Mouse (Mus musculus): ENCODE data around the gene Smoc2.

The Smoc2 gene

DNA sequence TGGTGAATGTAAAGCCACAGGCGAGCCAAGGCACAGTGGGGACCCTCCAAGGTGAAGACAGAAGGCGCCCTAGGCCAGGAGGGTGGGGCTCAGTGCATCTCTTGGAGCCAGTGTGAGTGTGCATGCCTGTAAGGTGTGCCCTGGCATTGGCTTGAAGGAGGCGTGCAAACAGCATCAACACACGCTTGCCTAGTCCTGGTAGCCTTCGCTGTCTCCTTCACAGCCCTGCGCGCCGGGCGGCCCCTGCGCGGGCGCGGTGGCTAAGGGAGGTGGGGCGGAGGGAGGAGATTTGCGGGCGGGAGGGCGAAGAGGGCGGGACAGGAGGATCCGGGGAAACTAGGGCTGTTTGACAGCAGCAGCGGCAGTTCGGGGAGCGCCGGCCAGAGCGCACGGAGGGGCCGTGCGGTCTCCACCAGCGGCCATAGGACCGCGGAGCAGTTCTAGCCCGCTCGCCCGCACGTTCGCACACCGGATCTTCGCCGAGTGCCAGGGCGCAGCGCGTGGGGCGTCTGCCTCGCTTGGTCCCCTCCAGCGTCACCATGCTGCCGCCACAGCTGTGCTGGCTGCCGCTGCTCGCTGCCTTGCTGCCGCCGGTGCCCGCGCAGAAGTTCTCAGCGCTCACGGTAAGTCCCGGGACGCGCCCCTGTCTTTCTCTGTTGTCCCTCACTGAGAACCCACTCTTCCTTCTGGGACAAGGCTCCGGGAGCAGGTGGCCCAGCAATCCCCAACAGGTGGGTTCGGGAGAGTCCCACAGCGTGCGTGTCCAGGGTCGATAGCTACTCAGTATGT lies at the start of gene Smoc2:
Smoc2 (plus strand) TSS at position 330 of the 789 bp plus-strand sequence.
- no peak for DNase-seq (ENCODE audit: low read depth)

DNA sequence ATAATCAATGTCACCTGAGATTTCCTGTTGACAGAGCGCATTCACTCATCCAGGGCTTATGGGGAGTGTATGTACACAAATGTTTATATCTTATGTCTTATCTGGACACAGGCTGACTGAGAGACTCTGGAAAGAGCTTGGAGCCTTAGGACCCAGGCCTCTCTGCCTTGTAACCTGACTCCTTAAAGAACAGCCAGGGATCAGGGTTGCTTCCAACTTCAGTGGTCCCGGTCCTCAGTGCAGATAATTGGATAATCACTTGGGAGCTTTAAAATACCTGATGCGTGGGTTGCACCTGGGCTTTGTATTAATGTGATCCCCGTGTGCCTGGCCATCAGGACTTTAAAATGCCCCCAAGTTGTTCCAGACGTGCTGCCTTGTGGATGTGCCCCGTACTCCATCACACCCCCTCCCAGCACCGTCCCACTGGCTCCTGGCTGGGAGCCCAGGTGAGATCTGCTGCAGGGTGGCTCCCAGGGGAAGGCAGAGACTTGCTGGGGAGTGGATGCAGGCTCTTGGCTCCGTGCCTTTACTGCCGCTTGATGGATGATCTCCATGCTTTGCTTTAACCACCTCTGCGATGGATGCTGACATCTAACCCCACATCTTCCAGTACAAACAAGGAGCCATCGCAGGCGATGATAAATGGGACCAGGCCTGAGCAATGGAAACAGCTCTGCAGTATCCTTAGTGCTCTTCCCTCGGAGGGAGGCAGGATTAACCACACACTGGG lies 48.4 kb upstream of the Smoc2 start:
- DNase-seq (ENCODE audit: low read depth) = no peak

- peak; percentile 1 for DNase-seq (ENCODE audit: low read depth)
These were observed 46.7 kb upstream of the Smoc2 start for GRCm38 (mm10) chr17:14232629-14233028.

GRCm38 (mm10) chr17:14233658-14234057 lies 45.6 kb upstream of the Smoc2 start:
- DNase-seq (ENCODE audit: low read depth) = no peak

DNA sequence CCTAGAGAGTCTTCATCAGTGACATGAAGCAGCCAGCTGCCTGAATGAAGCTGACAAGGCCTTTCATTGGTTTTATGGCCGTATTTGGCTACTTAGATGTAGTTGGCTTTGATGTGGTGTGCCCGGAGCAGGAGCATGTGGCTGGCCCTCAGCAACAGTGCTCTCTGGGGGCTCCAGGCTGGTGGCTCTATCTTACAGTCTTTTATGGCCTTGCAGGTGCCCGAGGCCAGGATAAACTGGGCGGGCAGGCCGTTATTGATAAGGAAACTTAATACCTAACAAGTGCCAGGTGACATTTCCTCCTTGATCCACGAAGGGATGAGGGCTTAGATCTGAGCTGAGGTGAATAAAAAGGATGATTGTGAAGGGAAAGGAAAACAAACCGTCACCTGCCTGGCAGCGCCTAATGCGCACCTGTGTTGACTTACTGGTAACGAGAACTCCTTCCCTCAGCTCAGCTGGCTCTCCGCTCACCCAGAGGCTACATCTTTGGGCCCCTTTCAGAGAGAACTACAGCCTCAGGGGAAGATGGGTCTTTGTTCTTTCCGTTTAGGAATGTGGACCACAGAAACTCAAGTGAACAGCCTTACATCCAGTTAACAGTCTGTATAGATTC lies 44.4 kb upstream of the Smoc2 start:
- DNase-seq (ENCODE audit: low read depth) = no peak

GRCm38 (mm10) chr17:14237134-14237533 lies 42.2 kb upstream of the Smoc2 start:
- DNase-seq (ENCODE audit: low read depth) = no peak

DNA sequence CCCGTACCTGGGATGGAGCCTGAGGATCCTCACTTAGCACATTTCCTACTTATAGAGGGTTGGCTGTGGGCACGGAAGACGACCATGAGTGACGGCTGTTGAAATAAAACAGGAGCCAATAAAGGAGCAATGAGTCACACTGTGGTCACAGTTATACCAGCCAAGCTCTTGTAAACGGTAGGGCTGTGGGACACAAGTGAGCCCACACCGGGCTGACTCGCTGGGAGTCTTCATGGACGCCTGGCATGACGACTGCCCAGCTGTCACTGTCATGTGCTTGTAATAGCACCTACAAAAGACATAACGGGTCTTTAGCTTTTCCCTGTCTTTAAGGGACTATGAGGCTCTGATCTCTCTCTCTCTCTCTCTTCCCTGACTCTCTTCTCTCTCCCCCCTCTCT lies 39.3 kb upstream of the Smoc2 start:
- no peak for DNase-seq (ENCODE audit: low read depth)

GRCm38 (mm10) chr17:14242634-14243033 lies 36.7 kb upstream of the Smoc2 start:
- no peak for DNase-seq (ENCODE audit: low read depth)

GRCm38 (mm10) chr17:14244195-14244965 lies 34.9 kb upstream of the Smoc2 start:
- no peak for DNase-seq (ENCODE audit: low read depth)

DNA sequence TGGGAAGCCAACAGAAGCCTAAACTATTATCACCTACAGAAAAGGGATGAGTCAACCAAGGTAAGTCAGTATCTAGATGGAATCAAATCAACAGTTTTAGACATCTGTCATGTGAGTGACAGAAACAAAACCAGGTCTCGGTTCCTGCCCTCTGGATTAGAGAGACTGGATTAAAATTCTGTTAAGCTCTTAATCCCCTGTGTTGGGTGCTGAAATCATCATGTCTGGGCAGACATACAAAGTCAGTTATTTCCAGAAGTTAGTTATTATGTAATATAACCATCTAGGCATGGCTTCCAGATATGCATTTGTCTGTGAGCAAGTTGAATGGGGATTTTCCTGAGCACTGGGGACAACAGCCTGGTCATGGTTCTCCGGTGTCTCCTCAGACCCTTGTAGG lies 33.0 kb upstream of the Smoc2 start:
- DNase-seq (ENCODE audit: low read depth) = no peak

DNA sequence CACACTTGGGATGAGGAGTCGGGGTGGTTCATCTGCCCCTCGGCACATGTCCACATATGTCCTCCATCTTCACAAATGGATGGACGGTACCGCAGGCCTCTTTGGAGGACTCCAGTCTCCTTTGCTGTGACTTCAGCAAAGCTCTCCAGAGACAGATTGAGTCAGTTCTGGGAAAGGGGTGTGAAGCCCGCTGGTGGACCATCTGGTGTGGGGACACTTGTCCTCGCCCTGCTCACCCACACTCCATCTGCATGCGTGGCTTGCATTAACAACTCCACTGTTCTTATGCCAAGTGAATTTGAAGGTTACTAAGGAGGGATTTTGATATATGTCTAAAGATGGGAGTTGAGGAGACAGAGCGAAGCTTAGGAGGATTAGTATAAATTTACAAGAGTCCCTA lies 31.4 kb upstream of the Smoc2 start:
- DNase-seq (ENCODE audit: low read depth) = no peak

GRCm38 (mm10) chr17:14249595-14249994 lies 29.7 kb upstream of the Smoc2 start:
- no peak for DNase-seq (ENCODE audit: low read depth)

GRCm38 (mm10) chr17:14250401-14250800 lies 28.9 kb upstream of the Smoc2 start:
- no peak for DNase-seq (ENCODE audit: low read depth)

DNA sequence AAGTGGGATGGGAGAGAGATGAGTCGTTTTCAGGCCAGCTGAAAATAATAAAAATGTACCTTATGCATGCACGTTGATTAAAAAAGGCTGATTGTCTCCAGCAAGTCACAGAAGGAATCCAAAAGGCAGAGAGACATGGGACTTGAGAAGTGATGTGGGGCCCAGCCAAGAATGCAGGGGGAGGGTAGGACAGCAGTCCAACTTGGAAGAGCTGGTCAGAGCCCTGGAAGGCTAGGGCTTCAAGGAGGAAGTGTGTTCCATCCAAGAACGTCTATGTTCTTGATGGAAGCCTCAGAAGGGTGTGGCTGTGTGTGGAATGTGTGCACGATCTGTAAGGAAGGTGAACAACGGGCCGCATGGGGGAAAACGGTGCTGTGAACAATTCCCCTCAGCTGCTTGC lies 26.9 kb upstream of the Smoc2 start:
- no peak for DNase-seq (ENCODE audit: low read depth)

GRCm38 (mm10) chr17:14254616-14255015 lies 24.7 kb upstream of the Smoc2 start:
- DNase-seq (ENCODE audit: low read depth) = no peak

GRCm38 (mm10) chr17:14257799-14258520 lies 21.3 kb upstream of the Smoc2 start:
- DNase-seq (ENCODE audit: low read depth) = no peak

DNA sequence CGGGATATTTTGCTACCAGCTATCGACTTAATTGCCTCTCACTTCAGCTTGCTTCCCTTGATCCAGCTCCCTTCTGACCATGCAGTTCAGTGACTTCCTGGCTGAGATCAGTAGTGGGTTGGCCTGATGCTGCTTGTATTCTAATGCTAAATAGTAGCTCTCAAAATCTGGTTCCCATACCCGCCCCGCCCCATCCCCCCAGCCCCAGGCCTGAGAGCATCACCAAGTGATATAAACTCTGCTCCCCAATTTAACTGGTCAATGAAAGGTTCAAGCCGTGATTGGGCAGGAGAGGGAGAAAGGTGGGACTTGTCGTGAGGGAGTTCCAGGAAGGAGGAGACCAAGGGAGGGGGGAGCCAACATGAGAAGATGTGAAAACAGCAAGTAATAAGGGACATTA lies 20.4 kb upstream of the Smoc2 start:
- no peak for DNase-seq (ENCODE audit: low read depth)

GRCm38 (mm10) chr17:14260966-14261365 lies 18.3 kb upstream of the Smoc2 start:
- DNase-seq (ENCODE audit: low read depth) = no peak

- no peak for DNase-seq (ENCODE audit: low read depth)
These were observed 17.1 kb upstream of the Smoc2 start for GRCm38 (mm10) chr17:14262217-14262616.

- no peak for DNase-seq (ENCODE audit: low read depth)
These were observed 11.3 kb upstream of the Smoc2 start for GRCm38 (mm10) chr17:14268001-14268400.

DNA sequence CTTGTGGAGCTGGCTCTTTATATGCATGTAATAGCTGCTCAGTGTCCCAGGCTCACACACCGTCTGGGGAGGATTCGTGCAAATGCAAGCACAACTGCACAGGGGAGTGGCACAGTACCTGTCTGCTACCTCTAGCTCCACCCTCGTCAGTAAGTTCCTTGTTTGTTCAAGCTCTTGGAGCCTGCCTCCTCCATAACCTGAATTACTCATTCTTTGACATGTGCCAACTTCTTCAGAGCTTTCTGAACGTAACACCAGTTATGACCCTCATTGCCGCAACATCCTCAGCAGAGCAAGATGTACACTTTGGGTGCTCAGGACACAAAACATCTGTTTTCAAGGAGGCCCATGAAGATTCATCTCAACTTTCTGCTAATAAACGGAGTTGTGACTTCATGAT lies 5.9 kb upstream of the Smoc2 start:
- DNase-seq (ENCODE audit: low read depth) = no peak

DNA sequence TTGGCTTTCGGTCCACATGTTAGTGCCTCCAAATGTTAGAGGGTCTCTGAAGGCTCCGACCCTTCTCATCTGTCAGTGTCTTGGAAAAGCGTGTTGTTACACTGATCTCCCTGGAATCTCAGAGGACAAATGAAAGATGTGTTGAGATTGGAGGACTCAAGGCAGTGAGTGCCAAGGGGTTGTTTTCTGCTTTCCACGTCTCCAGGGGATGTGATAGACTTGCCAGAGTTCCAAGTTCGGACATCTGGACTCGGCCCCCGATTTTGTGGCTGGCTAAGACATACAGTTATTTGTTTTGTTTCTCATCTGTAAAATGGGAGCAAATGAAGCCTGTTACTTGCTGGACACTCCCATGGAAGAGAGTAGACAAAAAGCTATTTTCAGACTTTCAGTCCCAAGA lies 2.0 kb upstream of the Smoc2 start:
- no peak for DNase-seq (ENCODE audit: low read depth)

All from naive thymus-derived CD4-positive, alpha-beta T cell, adult 2 months (primary cell).